Mouse (Mus musculus): ENCODE results near the gene Clcn3.

DNA sequence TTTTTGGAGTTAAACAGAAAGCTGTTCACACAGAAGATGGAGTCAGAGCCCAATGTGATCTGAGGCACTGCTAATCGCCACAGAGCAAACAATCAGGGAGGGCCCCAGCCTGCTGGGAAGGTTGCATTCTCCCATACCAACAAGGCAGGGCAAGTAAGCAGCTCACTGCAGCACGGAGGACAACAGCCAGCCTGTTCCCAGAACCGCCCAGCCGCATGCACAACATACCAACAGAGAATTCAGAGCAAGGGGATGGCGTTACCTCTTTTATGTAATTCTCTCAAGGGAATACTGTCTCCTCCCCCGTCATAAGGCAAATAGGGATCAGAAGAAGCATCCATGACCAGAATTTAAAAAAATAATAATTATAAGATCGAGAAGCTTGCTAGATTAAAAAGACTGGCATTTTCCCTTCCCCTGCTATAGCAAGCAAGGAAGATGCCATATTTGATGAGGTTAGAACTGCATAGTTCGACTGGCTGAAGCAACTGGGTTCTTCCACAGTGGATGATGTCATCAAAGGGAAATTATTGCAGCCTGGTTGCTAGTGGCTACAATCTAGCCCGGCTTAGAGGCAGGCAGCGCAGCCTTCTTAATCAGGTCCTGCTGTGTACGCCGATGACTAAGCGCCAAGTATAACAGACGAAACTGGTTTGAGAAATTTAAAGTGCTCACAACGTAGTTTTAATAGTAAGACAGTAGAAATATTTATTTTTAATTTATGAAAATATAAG is 28.7 kb downstream of the Clcn3 start:
- TF ChIP-seq HCFC1 (IDR thresholded peaks at IDR 0.05; ENCODE audit: borderline replicate concordance, insufficient read depth, low read length), result no peak
- TF ChIP-seq MAFK (IDR thresholded peaks at IDR 0.05; ENCODE audit: insufficient read depth, low read depth, low read length), result no peak

Measured in ES-E14 (cell line).